Mouse (Mus musculus) embryo, embryonic 10.5 days (tissue): ENCODE data around the gene Terb2.
"Not testable (repeated sequence)": the region's sequence is repeated elsewhere in the genome, so short reads cannot be mapped to it uniquely, and the experiment has no call there.

Experiments used
- DNase-seq: peaks from one replicate; pipeline ENCODE4 v3.0.0-alpha.2; 2015; ENCODE audit warnings: low spot score

Terb2 gene

GRCm38 (mm10) chr2:122161542-122161941 lies 24.5 kb upstream of the Terb2 start:
- DNase-seq: peak; percentile 23

DNA sequence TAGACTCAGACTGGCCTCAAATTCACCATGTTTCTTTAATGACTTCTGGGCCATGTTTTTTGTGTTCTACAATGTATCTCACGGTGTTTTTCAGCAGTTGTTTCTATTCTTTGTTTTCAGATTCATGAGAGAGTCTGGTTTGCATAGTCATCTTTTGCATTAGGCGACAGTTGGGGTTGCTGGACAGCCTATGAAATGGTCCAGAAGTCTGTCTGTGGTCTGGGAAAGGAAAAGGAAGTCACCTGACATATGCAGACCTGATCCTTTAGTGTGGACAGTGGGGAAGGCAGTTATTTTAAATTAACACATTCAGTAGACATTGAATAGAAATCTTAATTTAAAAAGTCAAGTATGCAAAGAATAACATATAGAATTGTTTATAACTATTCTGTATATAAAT lies 23.5 kb upstream of the Terb2 start:
- no peak for DNase-seq

DNA sequence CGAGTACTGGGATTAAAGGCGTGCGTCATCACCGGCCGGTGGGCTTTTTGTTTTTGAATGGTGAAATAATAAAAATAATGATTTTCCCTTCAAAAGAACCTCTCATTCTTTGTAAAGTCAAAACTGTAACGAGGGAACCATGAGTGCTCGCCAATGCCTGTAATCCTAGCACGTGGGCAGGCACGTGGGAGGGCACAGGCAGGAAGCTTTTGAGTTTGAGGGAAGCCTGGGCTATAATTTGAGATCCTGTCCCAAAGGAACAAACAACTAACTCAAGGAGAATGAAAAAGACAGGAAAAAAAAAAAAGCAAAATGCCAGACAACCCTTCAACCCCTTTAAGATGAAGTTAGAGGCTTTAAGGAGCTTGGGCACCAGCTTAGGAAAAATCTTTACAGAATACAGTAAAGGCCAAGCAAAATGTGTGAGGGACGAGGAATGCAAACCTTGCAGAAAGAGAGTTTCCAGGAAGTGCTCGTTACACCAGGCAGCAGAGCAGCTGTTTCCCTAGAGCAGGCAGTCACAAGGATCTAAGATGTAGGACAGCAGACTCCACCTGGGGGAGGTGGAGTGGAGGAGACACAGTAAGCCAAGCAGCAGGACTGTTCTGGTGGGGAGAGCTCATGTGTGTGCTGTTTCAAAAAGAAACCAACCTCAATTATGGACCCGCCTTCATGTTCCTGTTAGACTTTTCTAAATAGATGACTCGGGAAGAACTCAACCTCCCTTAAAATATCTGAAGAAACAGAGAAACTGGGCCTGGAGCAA lies 22.5 kb upstream of the Terb2 start:
- no peak for DNase-seq

- no peak for DNase-seq
Observed at GRCm38 (mm10) chr2:122164293-122164692, 21.8 kb upstream of the Terb2 start.

- no peak for DNase-seq
Observed at GRCm38 (mm10) chr2:122171292-122171691, 14.8 kb upstream of the Terb2 start.

DNA sequence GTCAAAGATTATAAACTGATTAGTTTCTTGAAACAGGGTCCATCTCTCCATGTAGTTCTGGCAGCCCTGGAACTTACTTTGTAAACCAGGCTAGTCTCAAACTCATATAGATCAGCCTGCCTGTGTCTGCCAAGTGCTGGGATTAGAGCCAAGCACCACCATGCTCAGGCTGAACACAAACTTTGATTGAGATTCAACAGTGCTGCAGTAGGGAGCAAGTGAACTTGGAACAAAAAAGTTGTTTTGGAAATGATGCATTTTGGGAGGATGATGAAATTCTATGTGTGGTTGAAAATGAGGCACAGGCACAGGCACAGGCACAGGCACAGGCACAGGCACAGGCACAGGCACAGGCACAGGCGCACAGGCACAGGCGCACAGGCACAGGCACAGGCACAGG lies 13.9 kb upstream of the Terb2 start:
- no peak for DNase-seq

- DNase-seq: no peak
Observed at GRCm38 (mm10) chr2:122180051-122180822, 5.8 kb upstream of the Terb2 start.

DNA sequence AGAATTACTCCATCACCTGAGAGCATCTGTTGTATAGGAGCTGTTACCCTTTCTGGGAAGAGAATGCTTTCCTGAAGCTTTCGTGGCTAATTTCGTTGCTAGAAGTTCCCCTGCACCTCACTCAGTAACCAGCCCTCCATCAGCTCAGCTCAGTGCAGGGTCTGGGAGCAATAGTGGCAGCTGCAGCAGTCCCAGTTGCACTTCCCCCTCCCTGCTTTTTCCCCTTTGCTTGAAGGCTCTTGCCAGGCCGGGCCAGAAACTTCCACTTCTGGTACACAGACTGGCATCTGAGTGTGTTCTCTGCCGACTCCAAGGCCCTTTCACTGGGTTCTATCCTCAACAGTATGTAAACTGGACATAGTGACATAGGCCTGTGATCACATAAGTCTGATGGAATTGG lies 986 bp upstream of the Terb2 start:
- DNase-seq: no peak

- DNase-seq: no peak
Observed at GRCm38 (mm10) chr2:122186751-122187150, 679 bp downstream of the Terb2 start.

DNA sequence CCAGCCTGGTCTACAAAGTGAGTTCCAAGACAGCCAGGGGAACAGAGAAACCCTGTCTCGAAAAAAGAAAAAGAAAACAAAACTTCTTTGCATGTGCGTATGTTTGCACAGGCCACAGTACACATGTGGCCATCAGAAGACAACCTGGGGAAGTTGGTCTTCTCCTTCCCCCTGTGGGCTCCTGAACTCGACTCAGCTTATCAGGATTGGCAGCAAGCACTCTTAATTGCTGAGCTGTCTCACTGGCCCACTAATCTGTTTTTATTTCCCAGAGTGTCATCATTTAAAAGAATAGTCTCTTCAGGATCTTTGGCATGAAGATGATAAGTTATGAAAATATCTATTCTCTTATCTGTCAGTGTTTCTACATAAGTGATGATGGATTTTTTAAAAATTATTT lies 5.8 kb downstream of the Terb2 start:
- DNase-seq: no peak

DNA sequence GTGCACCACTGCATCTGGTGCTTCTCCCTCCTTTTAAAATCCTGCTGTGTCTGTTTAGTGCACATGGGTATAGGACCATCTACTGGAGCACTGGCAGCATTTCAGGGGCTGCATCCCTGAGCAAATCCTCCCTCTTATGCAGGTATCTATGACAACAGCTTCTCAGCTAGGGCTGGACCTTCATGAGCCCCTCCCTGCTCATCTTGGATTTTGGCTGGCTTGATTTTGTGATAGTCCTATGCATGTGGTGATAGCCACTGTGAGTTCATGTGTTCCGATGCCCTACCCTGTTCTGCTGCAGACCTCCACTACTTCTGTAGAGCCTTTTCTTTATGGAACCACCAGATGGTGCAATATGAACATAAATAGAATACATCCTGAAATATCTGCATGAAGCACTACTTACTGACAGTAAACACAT lies 8.4 kb downstream of the Terb2 start:
- DNase-seq: peak; percentile 69

GRCm38 (mm10) chr2:122201501-122201900 lies 15.4 kb downstream of the Terb2 start:
- DNase-seq: no peak

- DNase-seq: no peak
Observed at GRCm38 (mm10) chr2:122206440-122207107, 20.5 kb downstream of the Terb2 start.

DNA sequence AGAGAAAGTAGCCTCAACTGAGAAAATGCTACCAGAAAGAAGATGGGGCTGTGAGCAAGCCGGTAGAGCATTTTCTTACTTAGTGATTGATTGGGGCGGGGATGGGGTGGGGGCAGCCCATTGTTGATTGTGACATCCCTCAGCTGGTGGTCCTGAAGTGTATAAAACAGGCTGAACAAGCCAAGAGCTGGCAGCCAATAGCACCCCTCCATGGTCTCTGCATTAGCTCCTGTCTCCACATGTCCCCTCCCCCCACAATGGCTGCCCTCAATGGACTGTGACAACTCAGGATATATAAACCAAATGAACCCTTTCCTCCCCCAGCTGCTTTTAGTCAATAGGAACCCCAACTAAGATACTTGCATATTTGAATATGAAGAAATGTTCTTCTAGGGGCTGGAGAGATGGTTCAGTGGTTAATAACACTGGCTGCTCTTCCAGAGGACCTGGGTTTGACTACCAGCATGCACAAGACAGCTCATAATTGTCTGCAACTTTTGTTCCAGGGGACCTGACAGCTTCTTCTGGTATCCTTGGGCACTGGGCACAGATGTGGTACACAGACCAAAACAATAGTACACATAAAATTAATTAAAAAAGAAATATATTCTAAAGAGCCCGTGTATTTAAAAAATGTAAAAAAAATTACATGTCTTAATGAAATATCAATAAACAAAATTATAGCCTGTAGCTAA lies 24.6 kb downstream of the Terb2 start:
- DNase-seq: peak; percentile 65

DNA sequence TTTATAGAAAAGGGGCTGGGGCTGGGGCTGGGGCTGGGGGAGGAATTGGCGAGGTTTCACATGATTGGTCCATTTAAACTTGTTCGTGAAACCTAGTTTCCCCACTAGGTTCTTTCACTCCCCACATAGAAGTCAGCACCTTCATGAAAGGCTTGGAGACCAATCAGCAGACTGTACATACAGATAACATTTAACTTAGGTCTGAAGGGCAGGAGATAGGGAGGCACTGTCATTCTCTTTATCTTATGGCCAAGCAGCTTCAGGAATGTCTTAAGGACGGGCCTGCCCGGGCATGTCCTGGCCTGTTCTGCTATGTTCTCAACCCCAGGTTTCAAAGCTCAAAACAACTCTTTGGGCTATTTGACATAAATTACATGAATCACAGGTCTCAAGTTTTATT lies 31.0 kb downstream of the Terb2 start:
- DNase-seq: not testable (repeated sequence)

DNA sequence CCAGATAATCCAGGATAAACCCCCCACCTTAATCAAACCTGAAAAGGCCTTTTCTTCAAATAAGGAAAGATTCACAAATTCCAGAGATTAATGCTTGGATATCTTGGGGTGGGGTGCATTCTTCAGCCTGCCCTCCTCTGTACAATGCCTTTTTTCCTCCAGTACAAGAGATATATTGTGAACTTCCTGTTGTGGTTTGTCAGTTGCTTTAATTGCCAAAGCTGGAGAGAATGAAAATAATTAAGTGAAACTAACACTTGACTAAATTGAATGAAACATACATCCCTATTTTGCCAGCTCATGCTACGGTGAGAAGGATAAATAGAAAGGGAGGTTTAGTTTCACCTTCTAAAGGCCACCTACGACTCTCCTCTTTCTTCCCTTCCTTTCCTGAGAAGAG lies 32.2 kb downstream of the Terb2 start:
- DNase-seq: no peak

DNA sequence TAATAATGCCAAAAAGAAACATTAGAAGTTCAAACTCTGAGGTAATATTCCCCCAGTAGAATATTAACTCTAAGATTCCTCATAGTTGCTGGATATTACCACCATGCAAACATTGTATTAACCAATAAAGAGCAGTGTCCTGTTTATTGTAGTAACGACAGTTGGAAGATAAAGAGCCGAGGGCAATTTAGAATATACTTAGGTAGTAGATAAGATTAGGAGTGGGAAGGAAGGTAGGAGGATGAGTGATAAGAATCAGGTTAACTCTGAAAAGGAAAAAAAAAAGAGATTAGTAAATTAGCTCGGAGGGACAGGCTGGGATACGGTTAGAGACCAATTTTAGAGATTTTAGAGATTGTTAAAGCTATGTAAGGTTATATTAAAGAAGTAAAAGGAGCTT lies 35.3 kb downstream of the Terb2 start:
- no peak for DNase-seq

DNA sequence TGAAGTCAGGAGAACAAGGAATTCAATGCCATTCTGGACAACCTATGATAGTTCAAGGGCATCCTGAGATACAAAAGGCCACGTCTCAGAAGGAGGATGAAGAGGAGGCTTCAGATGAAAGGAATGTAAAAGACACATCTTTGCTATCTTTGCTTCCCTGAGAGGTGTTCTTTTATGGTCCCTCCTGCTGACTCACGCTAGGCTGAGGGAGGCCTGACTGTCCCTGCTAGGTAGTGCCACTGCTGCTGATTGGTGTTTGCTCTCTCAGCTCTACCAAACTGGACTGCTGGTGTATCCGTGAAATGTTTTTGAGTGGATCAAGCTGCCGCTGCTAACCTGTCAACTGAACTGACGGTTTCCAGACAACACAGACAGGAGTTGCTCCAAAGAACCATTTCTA lies 35.7 kb downstream of the Terb2 start:
- no peak for DNase-seq

DNA sequence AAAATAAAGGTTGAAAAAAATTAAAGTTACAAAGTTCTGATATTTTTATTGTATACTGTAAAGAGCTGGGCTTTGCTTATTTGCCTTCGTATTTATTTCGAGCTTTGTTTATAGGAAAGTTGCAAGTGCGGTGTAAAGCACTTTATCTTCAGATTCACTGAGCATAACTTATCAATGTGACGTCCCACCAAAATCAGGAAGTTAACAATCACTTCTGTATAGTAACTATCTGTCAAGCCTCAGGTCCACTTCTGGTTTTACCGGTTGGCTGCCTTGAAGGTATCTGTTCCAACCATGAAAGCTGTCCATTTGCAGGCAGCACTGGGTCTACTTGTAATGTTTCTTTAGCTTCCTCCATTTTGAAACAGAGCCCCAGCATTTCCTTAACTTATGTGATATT lies 36.2 kb downstream of the Terb2 start:
- no peak for DNase-seq

DNA sequence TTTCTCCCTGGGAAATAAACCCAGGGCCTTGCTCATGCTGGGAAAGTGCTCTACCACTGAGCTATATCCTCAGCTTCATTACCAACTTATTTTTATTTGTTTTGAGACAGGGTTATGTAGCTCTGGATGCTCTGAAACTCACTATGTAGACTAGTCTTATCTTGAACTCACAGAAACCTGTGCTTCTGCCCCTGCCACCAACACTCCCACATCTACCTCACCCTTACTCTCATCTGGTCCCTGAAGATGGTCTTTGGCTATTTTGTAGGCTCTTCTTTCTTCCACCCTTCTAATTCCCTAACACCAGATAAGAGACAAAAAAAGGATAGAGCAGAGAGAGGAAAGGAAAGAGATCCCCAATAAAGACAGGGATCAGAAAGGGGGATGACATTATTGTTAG lies 37.6 kb downstream of the Terb2 start:
- no peak for DNase-seq

GRCm38 (mm10) chr2:122230395-122230794 lies 44.3 kb downstream of the Terb2 start:
- no peak for DNase-seq

DNA sequence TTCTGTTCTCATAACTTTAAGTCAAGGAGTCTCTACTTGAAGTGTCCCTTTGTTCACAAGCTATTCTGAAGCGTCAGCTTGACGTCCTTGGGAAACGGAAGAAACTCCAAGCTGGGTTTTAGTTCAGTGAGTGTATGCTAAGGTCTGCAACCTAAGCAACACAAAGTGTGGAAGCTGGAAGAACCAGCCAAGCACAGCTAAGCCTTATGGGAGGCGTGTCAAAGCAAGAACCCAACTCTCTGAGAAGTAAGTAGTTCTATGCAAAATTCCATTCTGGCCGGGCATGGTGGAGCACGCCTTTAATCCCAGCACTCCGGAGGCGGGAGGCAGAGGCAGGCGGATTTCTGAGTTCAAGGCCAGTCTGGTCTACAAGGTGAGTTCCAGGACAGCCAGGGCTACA lies 45.5 kb downstream of the Terb2 start:
- no peak for DNase-seq
